Mouse (Mus musculus): Measurements from ENCODE around the gene Gm49369.
"Not testable (repeated sequence)": the region's sequence is repeated elsewhere in the genome, so short reads cannot be mapped to it uniquely, and the experiment has no call there.

The Gm49369 gene

DNA sequence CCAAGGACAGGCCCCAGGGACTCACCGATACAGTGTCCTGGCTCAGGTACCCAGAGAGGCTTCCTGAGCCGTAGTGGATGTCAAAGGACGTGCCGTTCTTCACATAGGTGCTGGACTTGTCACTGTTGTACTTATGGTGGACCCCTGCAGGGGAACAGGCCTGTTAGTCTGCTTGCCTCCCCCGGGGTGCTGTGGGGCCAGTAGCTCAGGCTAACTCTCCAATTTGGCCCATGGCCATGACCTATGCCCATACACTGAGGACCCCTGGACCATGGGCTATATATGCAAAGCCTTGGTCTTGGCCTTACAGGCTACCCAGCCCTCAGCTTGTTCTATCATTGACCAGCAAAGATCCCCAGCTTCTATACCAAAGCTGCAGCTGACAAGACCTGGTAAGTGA is at the start of gene Gm49369:
Gene Gm49369 (minus strand): TSS at position 101 of the 400 bp plus-strand sequence.
- no peak for DNase-seq (ENCODE audit: low spot score)

DNA sequence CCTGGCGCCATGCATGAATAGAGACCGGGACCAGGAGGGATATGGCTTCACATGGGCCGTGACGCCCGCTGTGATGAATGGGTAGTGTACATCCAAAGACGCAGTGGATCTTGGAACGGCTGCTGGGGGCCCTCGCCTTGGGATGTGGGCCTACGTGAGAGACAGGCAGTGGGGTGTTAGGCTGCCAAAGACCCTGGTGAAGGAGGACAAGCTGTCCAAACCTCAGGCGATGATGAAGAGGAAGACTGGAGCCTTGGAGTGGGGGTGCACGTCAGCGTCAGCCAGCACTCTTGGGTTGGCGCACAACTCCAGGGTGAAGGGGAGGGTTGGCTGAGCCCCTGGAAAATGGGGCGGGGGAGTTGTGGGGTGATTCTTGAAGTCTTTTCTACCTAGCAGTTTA is 48.6 kb upstream of the Gm49369 start:
- no peak for DNase-seq (ENCODE audit: low spot score)

DNA sequence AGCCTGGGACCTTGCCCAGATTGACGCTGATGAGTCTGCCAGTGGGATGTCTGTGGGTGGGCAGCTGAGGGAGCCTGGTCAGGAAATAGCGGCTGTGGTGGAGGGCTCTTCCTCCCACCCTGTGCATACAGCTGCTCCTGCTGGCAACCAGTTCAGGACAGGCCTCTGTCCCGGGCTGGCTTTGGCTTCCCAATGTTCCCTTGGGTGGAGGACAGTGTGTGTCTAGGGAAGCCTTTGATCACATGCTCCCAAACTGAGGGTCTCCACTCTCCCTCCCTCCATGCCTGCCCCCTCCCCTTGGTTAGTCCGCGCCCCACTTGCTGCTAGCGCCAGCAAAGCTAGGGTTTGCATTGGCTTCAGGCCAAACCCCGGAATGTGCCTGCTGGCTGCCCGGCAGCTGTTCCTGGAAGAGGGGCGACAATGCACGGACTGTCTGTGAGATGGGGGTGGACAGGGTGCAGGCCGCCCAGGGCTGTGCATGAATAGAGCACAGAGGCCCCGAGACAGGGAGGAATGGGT is 47.8 kb upstream of the Gm49369 start:
- no peak for DNase-seq (ENCODE audit: low spot score)

DNA sequence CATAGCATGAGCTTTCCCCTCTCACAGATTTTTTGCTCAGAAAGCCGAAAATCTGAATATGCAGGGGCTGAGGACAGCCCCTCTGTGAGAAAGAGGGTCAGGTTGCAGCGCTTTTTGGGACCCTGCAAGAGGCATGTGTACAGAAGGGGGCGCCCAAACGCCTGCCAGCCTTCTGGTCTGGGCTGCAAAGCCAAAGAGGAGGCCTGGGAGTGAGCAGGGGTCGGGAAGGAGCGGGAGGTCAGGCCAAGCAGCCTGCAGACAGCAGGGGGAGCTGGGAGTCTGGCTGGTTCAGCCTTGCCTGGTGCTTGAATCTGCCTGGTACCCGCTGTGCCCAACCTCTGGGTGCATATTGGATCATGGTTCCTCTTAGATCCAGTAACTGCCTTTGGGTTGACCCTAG is 45.7 kb upstream of the Gm49369 start:
- peak; percentile 93 for DNase-seq (ENCODE audit: low spot score)

- peak; percentile 25 for DNase-seq (ENCODE audit: low spot score)
Observed at GRCm38 (mm10) chr7:142425641-142426213, 43.3 kb upstream of the Gm49369 start.

- no peak for DNase-seq (ENCODE audit: low spot score)
Observed at GRCm38 (mm10) chr7:142421826-142422225, 39.4 kb upstream of the Gm49369 start.

DNA sequence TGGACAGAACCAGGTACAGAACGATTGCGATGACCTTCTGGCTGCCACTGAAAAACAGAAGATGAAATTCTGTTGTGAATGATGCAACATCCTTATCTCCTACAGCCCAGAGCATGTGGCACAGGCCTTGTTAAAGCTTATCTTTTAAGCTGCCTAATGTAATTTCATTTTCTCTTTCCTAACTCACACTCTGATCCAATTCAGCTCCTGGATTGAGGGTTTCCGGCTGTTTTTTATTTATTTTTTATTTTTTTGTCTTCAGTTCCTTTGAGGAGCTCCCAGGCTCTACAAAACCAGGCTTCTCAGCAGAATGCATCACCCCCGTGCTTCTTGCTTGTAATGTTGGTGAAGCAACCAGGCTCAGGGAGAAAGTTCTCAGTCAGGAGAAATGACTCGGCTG is 37.4 kb upstream of the Gm49369 start:
- no peak for DNase-seq (ENCODE audit: low spot score)

DNA sequence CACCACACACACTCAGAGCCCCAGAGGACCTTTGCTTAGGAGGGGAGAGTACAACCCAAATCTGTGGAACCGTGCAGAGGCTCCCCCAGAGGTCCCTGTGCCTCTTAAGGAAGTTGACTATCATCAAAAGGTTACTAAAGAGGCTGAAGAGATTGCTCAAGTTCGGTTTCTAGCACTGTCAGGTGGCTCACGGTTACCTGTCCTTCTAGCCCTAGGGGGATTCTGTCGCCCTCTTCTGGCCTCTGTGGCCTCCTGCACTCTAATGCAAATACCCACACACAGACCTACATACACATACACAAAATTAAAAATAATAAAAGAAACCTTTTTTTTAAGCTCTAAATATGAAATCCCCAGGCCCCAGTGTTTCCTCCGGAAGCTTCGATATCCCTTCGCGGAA is 36.2 kb upstream of the Gm49369 start:
- DNase-seq (ENCODE audit: low spot score) = no peak

DNA sequence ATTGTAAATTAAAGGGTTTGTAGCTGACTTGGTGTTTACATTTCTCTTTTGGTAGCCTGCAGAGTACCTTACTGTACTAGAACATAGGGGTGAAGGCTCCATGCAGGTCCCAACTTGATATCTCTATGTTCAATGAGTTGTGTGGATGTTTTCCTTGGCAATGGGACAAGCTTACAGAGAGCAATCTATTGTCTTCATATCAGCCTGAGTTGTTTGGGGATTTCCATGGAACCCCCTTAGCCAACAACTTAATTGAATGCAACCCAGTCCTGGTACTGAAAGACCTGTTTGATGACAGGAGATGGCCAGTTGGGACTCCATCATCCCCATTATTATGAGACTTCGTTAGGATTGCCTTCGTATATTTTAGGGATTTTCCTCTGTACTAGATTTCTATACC is 35.6 kb upstream of the Gm49369 start:
- no peak for DNase-seq (ENCODE audit: low spot score)

GRCm38 (mm10) chr7:142416225-142416624 is 33.8 kb upstream of the Gm49369 start:
- DNase-seq (ENCODE audit: low spot score) = no peak

DNA sequence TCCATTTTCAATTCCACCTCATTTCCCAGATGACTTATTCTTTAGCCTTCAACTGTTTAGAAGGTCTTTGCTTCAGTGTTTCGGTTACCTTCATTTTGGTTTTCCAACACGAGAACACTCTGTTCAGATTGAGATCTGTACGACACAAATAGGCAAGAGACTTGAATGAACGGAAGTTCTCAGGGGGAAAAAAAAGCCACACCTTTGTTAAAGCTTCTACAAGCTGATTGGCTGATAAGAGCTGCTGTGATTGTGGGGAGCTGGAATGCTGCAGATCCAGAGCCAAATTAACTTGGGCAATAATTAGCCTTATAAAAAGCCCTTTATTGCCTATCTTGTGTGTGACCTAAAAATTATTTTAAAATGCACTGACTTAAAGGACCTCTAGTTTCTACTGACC is 32.8 kb upstream of the Gm49369 start:
- DNase-seq (ENCODE audit: low spot score) = no peak

- DNase-seq (ENCODE audit: low spot score) = no peak
Observed at GRCm38 (mm10) chr7:142413285-142413684, 30.8 kb upstream of the Gm49369 start.

DNA sequence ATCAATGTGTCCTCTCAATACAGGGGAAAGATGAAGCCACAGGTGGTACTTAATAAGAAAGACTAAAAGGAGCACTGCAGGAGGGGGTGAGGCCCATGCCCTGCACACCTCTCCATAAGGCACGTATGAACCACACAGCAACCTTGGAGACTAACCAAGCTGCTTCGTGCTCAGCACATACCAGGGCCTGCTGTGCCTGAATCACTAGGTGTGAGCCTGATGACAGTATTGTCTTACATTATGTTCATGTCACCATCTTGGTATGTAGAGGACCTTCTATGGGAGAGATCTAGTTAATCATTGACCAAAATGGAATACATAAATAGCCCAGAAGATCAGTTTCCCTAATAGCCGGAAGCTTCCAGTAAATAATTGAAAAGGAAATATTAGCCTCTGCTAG is 27.1 kb upstream of the Gm49369 start:
- no peak for DNase-seq (ENCODE audit: low spot score)

- no peak for DNase-seq (ENCODE audit: low spot score)
Observed at GRCm38 (mm10) chr7:142408686-142409085, 26.2 kb upstream of the Gm49369 start.

- no peak for DNase-seq (ENCODE audit: low spot score)
Observed at GRCm38 (mm10) chr7:142407935-142408334, 25.5 kb upstream of the Gm49369 start.

DNA sequence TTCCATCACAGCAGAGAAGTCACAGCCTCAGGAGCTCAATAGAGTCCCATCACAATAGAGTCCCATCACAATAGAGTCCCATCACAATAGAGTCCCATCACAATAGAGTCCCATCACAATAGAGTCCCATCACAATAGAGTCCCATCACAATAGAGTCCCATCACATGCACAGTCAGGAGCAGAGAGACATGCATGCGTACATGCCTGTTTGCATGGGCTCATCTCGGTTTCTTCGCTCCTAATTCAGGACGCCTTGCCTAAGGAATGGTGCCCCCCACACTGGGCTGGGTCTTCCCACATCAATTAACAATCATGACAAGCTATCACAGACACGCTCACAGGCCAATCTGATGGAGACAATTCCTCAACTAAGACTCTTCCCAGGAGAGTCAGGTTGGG is 22.7 kb upstream of the Gm49369 start:
- DNase-seq (ENCODE audit: low spot score) = not testable (repeated sequence)

DNA sequence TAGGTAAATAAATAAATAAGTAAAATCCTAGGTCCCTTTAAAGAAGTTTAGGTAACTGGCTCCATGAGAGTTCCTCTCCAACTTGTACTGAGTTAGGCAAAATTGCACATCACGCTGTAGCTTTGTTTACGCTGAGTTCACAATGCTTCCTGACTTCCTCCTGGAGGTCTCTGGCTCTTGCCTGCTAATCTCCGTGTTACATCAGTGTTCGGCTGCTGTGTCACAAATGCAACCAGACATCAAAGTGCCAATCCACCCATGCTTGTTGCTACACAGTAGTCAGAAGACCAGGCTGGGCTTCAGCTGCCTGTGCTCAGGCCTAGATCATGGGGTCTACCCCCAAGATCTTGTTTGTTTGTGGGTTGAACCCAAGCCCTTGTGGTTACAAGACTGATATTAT is 21.1 kb upstream of the Gm49369 start:
- no peak for DNase-seq (ENCODE audit: low spot score)

GRCm38 (mm10) chr7:142400750-142401142 is 18.3 kb upstream of the Gm49369 start:
- DNase-seq (ENCODE audit: low spot score) = peak; percentile 29

DNA sequence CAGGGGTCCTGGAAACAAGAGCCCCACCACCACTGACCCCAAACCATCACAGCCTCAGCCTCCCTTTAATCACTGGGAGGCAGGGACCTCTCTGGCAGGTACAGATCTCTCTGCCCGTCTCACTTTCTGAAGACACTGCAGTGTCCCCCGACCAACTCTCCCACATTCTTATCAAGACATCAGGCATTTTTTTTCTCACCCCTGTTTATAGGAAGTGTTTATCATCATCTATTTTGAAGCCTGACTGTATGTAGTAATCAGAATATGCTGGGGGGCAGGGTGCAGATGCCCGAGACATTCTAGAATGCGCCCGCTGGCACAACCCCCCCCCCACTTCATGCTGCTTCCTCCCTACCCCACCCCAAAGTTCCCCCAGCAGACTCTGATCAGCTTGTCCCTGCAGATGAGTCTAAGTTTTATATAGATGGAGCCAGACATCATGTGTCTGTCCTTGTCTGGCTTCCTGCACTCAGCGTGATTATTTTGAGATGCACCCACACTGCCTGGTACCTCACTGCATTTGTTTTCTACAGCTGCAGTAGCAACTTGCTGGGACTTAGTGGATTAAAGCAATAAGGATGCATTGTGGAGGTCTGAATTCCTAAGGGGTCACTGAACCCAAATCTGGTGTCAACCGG is 17.8 kb upstream of the Gm49369 start:
- no peak for DNase-seq (ENCODE audit: low spot score)

GRCm38 (mm10) chr7:142399250-142399649 is 16.8 kb upstream of the Gm49369 start:
- no peak for DNase-seq (ENCODE audit: low spot score)

DNA sequence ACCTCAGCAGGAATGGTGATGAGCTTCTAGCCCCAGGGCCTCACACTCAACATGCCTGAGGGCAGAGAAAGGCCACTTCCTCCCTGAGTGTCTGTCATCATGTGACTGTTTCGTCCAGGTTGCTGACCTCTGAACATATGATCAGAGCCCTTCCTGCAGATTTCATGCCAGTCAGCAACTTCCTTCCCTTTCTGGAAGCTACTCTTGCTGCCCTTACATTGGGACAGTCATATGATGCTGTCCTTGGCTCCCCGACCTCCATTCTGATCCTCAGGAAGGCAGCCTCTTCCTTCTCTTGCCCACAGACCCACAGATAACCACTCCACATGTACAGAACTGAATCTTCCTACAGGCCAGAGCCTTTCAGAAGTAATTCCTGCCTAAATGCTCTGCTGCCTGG is 15.6 kb upstream of the Gm49369 start:
- DNase-seq (ENCODE audit: low spot score) = no peak

DNA sequence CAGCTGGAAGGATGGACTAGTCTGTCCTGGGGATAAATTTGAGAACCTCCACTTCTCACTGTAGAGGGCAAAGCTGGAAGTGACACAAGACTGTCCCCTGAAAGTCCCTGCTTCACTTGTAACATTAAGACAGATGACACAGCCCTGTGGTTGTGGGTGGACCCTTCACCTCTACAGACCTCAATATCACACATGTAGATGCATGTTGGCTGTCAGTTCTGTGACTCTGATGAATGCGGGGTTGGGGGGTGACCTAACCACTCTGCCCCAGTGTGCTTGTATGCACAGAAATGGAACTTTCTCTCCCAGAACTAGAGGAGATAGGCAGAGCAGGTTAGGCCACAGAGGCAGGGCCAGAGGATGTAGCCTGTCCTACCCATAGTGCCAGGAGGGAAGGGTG is 14.1 kb upstream of the Gm49369 start:
- no peak for DNase-seq (ENCODE audit: low spot score)

- no peak for DNase-seq (ENCODE audit: low spot score)
Observed at GRCm38 (mm10) chr7:142395472-142395871, 13.0 kb upstream of the Gm49369 start.

Measured in embryo, embryonic 10.5 days (tissue).